Mouse (Mus musculus) limb, embryonic 13.5 days (tissue): ENCODE results near the gene Nxt2. TPM values are rescaled to one million over a fixed set of nuclear protein-coding genes. Genes with fewer than 3 reads are reported as not detected.
A peak's percentile ranks its signal among the peaks of the same experiment; 100 is the strongest.

Experiments
- ATAC-seq: fragments of 200-750 bp; cut with Nextera tagmentation; 2 replicates; pipeline ENCODE4 v1.8.0; 2017; ENCODE audit warnings: low read depth, moderate number of reproducible peaks, moderate TSS enrichment; ENCODE audit not compliant: low FRiP score
- H3K27ac ChIP-seq: fragments of 300-500 bp; sonication (generic); 2 replicates; pipeline ENCODE4 v1.5.1; 2015; ENCODE audit warnings: inconsistent platforms, mild to moderate bottlenecking, moderate library complexity
- H3K27me3 ChIP-seq: fragments of 300-500 bp; sonication (generic); 2 replicates; pipeline ENCODE4 v1.6.1; 2015; ENCODE audit warnings: mild to moderate bottlenecking, inconsistent platforms
- H3K36me3 ChIP-seq: fragments of 300-500 bp; sonication (generic); 2 replicates; pipeline ENCODE4 v1.6.1; 2015; ENCODE audit warnings: inconsistent platforms, mild to moderate bottlenecking, moderate library complexity
- H3K4me1 ChIP-seq: fragments of 300-500 bp; sonication (generic); 2 replicates; pipeline ENCODE4 v1.6.1; 2015; ENCODE audit warnings: inconsistent platforms
- H3K4me2 ChIP-seq: fragments of 300-500 bp; sonication (generic); replicated peaks from 2 replicates; pipeline ENCODE4 v1.6.1; 2015; ENCODE audit warnings: inconsistent platforms, mild to moderate bottlenecking, moderate library complexity
- H3K4me3 ChIP-seq: fragments of 300-500 bp; sonication (generic); 2 replicates; pipeline ENCODE4 v1.5.1; 2015; ENCODE audit warnings: moderate library complexity, mild to moderate bottlenecking, inconsistent platforms
- H3K9ac ChIP-seq: fragments of 300-500 bp; sonication (generic); 2 replicates; pipeline ENCODE4 v1.6.1; 2015; ENCODE audit warnings: mild to moderate bottlenecking, inconsistent platforms
- H3K9me3 ChIP-seq: fragments of 300-500 bp; sonication (generic); 2 replicates; pipeline ENCODE4 v1.6.1; 2016; ENCODE audit warnings: inconsistent platforms
- WGBS: fragments of 180-500 bp; shearing (Covaris S2); methylation state at CpG from one replicate; pipeline ENCODE4 v1.1.7; 2015; 5-methylcytosine and 5-hydroxymethylcytosine counted together
- polyA plus RNA-seq: library from polyadenylated mRNA; unstranded; fragments of >200 nt; fragmentation: Nextera tagmentation; extraction: Ambion mirVana; gene quantifications from 2 replicates; pipeline ENCODE4 v1.2.1, GENCODE M21; 2015

Gene Nxt2
- polyA plus RNA-seq = 12.7 and 13.3 TPM in 2 replicates

DNA sequence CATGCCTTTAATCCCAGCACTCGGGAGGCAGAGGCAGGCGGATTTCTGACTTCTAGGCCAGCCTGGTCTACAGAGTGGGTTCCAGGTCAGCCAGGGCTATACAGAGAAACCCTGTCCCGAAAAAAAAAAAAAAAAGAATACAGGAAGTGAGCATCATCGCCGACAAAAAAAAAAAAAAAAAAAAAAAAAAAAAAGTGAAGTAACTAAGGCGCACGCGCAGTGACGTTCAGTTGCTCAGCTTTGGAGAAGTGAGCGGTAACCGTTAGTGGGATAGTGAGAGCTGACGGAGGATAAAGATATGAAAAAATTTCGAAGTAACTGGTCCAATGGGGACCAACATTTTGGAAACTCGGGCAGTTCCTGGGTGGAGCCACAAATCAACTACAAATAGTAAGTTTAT is at the start of gene Nxt2:
Gene Nxt2, plus strand, starts transcription at position 229 of the 400 bp plus-strand sequence.
- Histone ChIP-seq H3K4me3 (peak within 1 kb of the TSS; percentile 55), H3K4me2 (peak within 1 kb of the TSS; percentile 54), H3K27ac (no peak within 1 kb of the TSS), H3K9me3 (no peaks in the 10 kb centered on the region), H3K4me1 (no peaks in the 10 kb centered on the region), H3K27me3 (no peaks in the 10 kb centered on the region), H3K9ac (no peak within 1 kb of the TSS), H3K36me3 (no peaks in the 10 kb centered on the region)
- 90% methylated on average over 14 of the region's 14 CpGs for WGBS
- no peak for ATAC-seq

DNA sequence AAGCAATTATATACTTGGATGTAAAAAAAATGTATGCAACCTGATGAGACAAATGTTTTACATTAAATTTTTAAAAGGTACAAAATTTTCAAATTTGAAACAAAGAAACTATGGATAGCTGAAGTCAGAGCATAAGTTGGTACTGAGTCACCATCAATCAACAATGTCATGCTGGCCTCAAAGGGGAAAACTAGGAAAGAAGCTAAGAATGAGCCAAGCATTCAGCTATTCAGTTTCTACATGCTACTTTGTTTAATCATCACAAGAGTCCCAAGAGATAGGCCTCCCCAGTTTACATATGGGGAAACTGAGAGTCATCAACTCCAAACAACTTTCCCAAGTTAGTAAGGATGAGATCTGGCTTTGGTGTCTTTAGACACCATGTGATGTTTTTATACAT is 49.6 kb upstream of the Nxt2 start:
- Histone ChIP-seq H3K4me3 (no peak overlapping the region), H3K9me3 (no peaks in the 10 kb centered on the region), H3K4me1 (no peaks in the 10 kb centered on the region), H3K27ac (no peak overlapping the region), H3K27me3 (peaks cover 17% of the 10 kb centered on the region; the same call in 1 of the 2 replicates), H3K36me3 (no peaks in the 10 kb centered on the region), H3K4me2 (no peak overlapping the region), H3K9ac (no peak overlapping the region)
- no peak for ATAC-seq

DNA sequence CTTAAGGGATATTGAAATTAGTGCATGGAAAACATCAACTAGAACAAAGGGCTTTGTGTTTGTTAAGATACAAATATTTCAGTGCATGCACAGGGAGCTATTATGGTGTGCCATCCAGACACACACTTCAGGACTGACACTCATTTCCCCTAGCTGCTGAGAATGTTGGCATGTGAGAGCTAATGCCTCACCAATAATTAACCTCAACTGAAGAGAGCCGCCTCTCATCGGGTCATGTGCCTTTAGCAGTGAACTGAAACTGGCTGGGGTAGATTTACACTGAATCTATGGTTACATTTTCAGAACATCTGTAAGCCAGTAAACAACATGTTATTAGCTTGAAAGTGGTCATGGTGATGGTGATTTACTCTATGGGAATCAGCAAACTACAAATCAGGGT is 44.5 kb upstream of the Nxt2 start:
- Histone ChIP-seq H3K4me2 (no peak overlapping the region), H3K27ac (no peak overlapping the region), H3K27me3 (peaks cover 28% of the 10 kb centered on the region), H3K9ac (no peak overlapping the region), H3K4me3 (no peak overlapping the region), H3K4me1 (no peaks in the 10 kb centered on the region), H3K9me3 (no peaks in the 10 kb centered on the region), H3K36me3 (no peaks in the 10 kb centered on the region)
- 76% methylated on average over 2 of the region's 2 CpGs for WGBS
- ATAC-seq = no peak

DNA sequence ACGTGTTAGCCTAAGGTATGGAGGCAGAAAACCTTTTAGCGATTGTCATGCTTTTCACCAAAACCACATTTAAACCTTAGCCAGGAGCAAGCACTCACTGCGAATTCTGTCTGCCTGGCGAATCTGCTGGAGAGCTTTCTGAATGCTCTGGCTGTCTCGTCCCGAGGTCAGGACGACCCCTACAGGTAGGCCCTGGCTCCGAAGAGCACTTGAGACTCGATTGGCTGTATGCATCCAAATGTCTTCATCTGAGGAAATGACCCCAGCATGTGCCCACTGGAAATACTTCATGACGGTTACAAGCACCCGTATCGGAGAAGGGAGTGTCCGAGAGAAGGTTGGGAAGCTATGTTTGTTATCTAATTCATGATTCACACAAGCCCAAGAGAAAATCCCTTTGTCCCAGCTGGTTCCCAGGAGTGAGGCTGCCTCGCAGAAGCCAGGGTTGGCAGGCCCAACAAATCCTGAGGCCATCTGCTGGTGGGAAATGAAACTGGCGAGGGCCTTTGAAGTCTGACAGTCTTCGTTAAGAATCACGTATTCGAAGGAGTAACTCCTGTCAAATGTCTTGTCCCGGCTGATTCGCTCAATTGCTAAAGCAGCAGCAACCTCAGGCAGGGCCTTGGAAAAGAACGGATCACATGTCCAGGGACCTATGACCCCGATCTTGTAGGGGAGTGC is 37.4 kb upstream of the Nxt2 start:
- peaks cover 33% of the 10 kb centered on the region for H3K27me3 ChIP-seq
- peak overlapping the region; percentile 27 for H3K4me2 ChIP-seq
- H3K9me3 ChIP-seq = no peaks in the 10 kb centered on the region
- H3K4me1 ChIP-seq = no peaks in the 10 kb centered on the region
- H3K27ac ChIP-seq = no peak overlapping the region
- 37% methylated on average over 22 of the region's 22 CpGs for WGBS
- H3K36me3 ChIP-seq = no peaks in the 10 kb centered on the region
- no peak overlapping the region for H3K9ac ChIP-seq
- no peak for ATAC-seq
- no peak overlapping the region for H3K4me3 ChIP-seq

DNA sequence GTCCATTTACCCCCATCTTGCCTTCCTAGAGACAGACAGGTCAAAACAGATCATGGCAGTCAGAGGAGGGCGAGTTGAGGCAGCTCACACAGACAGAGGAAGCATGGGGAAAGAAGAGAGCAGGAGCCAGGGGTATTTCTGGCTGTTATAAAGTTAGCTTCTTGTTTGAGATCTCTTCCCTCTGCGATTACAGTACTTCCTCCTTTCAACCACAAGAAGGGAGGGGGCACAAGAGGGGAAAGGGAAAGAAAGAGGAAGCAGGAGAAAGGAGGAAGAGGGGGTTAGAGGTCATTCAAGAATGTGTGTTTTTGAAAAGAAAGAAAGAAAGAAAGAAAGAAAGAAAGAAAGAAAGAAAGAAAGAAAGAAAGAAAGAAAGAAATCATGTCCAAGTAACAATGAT is 36.2 kb upstream of the Nxt2 start:
- Histone ChIP-seq H3K9me3 (no peaks in the 10 kb centered on the region), H3K27me3 (peaks cover 39% of the 10 kb centered on the region), H3K36me3 (no peaks in the 10 kb centered on the region), H3K4me3 (no peak overlapping the region), H3K4me2 (no peak overlapping the region), H3K27ac (no peak overlapping the region), H3K9ac (no peak overlapping the region), H3K4me1 (no peaks in the 10 kb centered on the region)
- WGBS = 72% methylated on average over 2 of the region's 2 CpGs
- no peak for ATAC-seq

DNA sequence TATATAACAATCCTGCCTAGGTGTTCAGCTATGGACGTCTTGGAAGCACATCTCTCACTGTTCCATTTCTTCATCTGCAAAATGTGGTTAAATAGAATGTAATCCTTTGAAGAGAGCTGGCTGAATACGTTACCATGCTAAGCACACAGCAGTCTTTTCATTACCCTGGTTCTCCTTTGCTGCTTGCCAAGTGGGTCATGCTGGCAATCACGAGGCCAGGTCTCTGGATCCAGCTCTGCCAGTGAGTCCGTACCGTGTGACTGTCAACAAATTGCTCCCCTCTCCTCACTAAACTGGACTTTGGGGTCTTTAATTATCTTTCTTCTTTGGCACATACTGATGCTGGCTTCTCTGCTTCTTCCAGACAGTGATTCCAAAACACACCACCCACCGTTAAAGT is 32.1 kb upstream of the Nxt2 start:
- Histone ChIP-seq H3K27me3 (peaks cover 37% of the 10 kb centered on the region), H3K27ac (no peak overlapping the region), H3K36me3 (no peaks in the 10 kb centered on the region), H3K4me2 (no peak overlapping the region), H3K9ac (no peak overlapping the region), H3K9me3 (no peaks in the 10 kb centered on the region), H3K4me3 (no peak overlapping the region), H3K4me1 (no peaks in the 10 kb centered on the region)
- WGBS = 74% methylated on average over 6 of the region's 6 CpGs
- ATAC-seq = no peak

DNA sequence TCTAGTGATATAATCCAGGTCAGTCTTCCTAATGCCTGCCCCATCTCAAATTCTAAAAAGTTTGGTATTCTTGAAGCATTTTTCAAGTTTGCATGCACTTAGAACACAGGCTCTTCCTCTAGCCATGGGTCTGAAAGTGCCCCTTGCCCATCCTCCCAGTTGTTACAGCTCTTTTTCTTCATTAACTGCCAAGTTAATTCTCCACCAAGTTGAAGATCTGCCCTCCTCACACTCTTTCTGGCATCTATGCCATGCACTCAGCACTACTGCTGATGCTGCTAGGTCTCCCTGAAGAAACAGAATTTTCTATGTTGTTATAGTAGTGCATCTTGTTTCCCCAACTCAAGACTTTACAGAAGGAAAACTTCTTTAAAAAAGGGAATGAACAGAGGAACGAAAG is 31.0 kb upstream of the Nxt2 start:
- ATAC-seq = no peak
- Histone ChIP-seq H3K36me3 (no peaks in the 10 kb centered on the region), H3K9me3 (no peaks in the 10 kb centered on the region), H3K27me3 (peaks cover 34% of the 10 kb centered on the region), H3K4me3 (no peak overlapping the region), H3K9ac (no peak overlapping the region), H3K4me2 (no peak overlapping the region), H3K4me1 (no peaks in the 10 kb centered on the region), H3K27ac (no peak overlapping the region)
- 83% methylated on average over 1 of the region's 1 CpGs for WGBS

DNA sequence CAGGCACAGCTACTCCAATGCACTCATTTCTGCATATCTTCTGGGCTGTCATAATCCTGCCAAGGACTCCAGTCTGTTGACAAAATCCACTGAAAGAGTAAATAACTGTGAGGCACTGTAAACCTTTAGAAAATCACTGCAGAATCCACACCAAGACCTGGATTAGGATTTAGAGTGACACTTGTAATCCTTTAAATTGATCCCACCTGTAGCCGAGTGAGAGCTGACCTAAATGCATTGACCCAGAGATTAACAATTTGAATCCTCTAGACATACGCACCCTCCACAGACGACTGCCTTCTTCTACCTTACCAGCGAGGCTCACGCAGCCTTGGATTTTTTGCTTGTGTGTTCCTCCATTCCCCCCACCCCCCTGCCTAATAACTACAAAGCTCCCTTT is 29.7 kb upstream of the Nxt2 start, which contains the start of gene Gucy2f:
Gene Gucy2f, minus strand, starts transcription at position 101 of the 400 bp plus-strand sequence.
- no peaks in the 10 kb centered on the region for H3K9me3 ChIP-seq
- ATAC-seq = no peak
- H3K9ac ChIP-seq = no peak within 1 kb of the TSS
- no peaks in the 10 kb centered on the region for H3K4me1 ChIP-seq
- 32% methylated on average over 5 of the region's 5 CpGs for WGBS
- H3K4me2 ChIP-seq = no peak within 1 kb of the TSS
- no peaks in the 10 kb centered on the region for H3K36me3 ChIP-seq
- peaks cover 30% of the 10 kb centered on the region for H3K27me3 ChIP-seq
- no peak within 1 kb of the TSS for H3K4me3 ChIP-seq
- no peak within 1 kb of the TSS for H3K27ac ChIP-seq

DNA sequence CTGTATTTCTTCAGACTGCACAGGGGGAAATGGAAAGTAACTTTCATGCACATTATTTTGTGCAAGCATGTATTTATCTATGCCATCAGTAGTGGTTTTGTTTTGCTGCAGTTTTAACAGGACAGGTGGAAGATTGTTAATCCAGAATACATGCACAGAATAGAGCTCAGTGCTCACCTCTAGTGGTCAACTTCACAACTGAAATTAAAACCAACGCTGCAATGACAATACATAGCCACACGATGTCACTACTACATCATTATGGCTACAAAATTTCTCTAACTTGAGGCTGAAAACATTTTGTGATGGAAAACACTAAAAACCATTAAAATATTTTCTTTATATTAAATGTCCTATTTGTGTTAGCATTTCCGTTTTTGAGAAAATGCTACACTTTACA is 26.3 kb upstream of the Nxt2 start:
- Histone ChIP-seq H3K4me2 (no peak overlapping the region), H3K4me1 (no peaks in the 10 kb centered on the region), H3K9ac (no peak overlapping the region), H3K9me3 (no peaks in the 10 kb centered on the region), H3K27ac (no peak overlapping the region), H3K4me3 (no peak overlapping the region), H3K36me3 (no peaks in the 10 kb centered on the region), H3K27me3 (peaks cover 13% of the 10 kb centered on the region)
- WGBS = 11% methylated on average over 3 of the region's 3 CpGs
- no peak for ATAC-seq

DNA sequence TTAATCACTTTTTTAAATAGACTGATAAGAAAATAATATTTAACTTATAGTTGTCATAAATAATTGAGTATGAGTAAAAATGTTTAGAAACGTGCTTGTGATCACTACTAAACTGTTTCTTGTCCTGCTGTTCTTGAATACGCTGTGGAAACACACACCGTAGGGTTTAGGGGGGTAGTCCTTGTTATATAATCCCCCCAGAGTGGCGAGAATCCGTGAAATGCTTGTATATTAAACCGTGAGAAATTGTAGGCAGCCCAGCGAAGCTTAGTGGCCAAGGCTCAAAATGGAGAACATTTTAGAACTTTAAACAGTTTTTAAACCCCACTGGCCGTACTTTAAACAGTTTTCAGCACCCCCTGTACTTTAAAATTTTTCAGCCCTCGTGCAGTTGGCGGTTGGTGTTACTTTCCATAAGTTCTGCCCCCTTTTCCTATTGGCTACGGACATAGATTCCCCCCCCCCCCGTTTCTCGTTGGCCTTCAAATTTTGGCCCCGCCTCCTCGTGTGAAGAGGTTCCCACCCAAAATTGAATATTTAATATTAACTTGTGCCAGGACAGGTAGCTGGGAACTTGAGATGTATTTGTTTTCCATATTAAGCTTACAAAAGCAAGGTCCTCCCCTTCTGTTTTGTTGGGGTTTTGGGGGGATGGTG is 956 bp downstream of the Nxt2 start:
- Histone ChIP-seq H3K4me3 (peak overlapping the region; percentile 55), H3K4me1 (no peaks in the 10 kb centered on the region), H3K27ac (peak overlapping the region; percentile 79; the same call in 1 of the 2 replicates), H3K4me2 (peak overlapping the region; percentile 54), H3K9ac (no peak overlapping the region), H3K27me3 (no peaks in the 10 kb centered on the region), H3K9me3 (no peaks in the 10 kb centered on the region), H3K36me3 (no peaks in the 10 kb centered on the region)
- 17% methylated on average over 15 of the region's 15 CpGs for WGBS
- peak; percentile 83 for ATAC-seq

DNA sequence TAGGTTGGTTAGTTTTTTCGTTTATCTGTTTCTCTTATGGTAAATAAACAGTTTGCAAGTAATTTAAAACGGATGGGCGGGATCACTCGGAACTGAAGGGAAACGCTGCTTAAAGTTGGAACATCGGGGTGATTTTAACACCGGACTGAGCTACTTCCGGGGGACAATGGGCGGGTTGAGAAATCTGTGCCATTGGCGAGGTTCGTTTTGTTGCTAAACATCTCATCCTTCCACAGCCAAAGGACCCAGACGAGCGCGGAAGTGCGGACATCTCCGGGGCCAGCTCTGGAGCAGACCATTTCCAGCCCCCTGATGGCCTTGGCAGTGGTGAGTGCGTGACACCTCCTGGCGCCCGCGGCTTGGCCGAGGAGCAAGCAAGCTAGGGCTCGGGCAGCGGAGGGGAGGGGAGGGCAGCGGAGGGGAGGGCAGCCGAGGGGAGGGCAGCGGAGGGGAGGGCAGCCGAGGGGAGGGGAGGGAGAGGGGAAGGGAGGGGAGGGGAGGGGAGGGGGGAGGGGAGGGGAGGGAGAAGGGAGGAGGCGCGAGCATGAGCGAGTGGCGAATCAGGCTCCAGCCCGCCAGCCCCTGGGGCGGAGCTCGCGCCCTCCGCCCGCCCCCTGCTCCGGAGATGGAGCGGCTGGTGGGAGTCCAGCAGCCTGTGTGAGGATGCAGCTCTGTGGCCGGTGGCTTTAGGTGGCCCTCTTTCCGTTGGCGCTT is 1.6 kb downstream of the Nxt2 start:
- Histone ChIP-seq H3K27me3 (no peaks in the 10 kb centered on the region), H3K27ac (peak overlapping the region; percentile 79; the same call in 1 of the 2 replicates), H3K9ac (0 out of 2 replicates have a peak overlapping the region, but pooled peaks have one; percentile 62), H3K4me2 (peak overlapping the region; percentile 56), H3K4me1 (no peaks in the 10 kb centered on the region), H3K4me3 (peak overlapping the region; percentile 55), H3K9me3 (no peaks in the 10 kb centered on the region), H3K36me3 (no peaks in the 10 kb centered on the region)
- WGBS = 22% methylated on average over 33 of the region's 42 CpGs
- peak; percentile 95 for ATAC-seq

DNA sequence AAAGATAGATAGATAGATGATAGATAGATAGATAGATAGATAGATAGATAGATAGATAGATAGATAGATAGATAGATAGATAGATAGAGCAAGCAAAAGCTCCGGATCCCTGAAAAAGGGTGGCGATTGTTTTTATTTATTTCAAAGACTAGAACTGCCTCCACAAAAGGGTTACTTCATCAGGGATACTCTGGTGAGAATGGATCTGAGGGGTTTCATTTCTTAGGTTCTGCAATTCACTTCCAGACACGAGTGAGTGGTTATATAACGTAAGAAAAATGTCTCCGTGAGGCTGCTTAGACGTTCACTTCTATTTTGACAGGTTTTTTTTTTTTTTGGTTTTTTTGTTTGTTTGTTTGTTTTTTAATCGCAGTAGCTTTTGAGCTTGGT is 2.2 kb downstream of the Nxt2 start:
- Histone ChIP-seq H3K4me1 (no peaks in the 10 kb centered on the region), H3K36me3 (no peaks in the 10 kb centered on the region), H3K27me3 (no peaks in the 10 kb centered on the region), H3K27ac (no peak overlapping the region), H3K4me3 (peak overlapping the region; percentile 55), H3K9ac (no peak overlapping the region), H3K4me2 (peak overlapping the region; percentile 56), H3K9me3 (no peaks in the 10 kb centered on the region)
- ATAC-seq = no peak
- 48% methylated on average over 7 of the region's 7 CpGs for WGBS
